Mouse (Mus musculus) CD8-positive naive resting alpha-beta T cell, adult 2 months (primary cell): ENCODE measurements around the gene Epm2a.

Source experiments
- DNase-seq, 2 experiments: peaks; one replicate each; pipeline ENCODE4 v3.0.0; 2022; ENCODE audit warnings: low read depth in 2 of 2, low spot score in 2 of 2

Epm2a gene

DNA sequence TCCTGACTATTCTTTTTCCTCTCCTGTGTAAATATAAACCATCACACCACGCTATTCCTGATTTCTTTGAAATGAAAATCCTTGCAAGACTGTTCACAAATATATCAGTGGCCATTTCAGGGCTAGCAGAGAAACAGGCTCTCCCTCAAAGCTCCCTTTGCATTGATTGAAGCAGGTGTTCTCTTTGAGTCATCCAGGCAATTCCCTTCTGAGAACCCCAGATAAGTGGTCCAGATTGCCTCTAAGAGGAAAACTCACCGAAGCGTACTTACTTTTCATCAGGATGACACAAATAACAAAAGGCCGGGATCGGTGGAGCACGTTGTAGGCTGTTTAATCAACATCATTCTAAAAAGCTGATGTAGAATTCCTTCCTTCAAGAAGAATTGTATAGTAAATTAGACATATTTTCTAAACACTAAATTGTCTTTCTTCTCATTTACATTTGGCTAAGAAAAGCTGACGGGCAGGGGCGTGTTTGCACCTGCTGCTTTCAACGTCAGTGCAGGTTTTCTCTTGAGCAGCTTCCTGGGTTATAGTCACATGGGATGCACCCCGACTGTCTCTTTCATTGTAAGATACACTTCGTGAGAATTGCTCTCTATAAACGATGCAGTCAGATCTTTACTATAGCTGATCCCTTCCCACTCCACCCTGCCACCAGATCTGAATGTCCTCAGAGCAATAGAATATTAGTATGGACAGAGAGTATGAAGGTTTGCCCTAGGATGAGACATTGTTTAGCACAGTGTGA is 86.0 kb downstream of the Epm2a start:
- no peak for DNase-seq

DNA sequence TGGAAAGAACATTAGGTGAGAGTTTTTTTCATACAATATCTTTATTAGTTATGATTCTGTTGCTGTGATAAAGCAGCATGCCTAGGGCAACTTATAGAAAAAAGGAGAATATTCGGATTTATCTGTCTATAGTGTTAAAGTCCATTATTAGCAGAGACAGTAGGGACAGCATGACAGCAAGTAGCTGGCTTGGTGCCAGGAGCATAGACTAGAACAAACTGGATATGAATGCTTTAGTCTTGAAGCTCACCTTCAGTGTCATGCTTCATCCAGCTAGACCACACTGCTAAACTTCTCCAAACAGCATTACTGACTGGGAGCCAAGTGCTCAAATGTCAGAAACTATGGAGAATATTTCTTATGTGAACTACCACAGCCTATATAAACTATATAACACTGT is 93.8 kb downstream of the Epm2a start:
- no peak for DNase-seq

DNA sequence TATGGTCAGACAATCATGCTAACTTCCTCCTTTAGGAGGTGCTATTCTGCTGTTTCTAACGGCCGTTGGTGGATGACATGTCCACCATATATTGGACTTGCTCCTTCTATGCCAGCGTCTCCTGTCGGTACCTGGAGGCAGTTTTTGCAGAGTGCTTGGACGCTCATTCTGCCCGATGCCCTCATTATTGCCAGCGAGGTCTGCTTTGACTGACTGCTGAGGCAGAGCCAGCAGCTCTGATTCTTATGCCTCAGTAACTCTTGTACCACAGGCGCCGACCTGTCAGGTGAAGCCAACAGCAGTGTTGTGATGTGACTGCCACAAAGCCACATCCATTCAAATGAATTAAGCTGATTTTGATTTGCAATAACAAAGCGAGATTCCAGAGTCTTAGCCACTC is 95.3 kb downstream of the Epm2a start:
- DNase-seq: no peak

- DNase-seq: no peak
Measured at GRCm38 (mm10) chr10:11439342-11439741, 96.1 kb downstream of the Epm2a start.

GRCm38 (mm10) chr10:11449556-11450305 is 106.5 kb downstream of the Epm2a start:
- DNase-seq: peak in 1 of 2 experiments; percentile 4

DNA sequence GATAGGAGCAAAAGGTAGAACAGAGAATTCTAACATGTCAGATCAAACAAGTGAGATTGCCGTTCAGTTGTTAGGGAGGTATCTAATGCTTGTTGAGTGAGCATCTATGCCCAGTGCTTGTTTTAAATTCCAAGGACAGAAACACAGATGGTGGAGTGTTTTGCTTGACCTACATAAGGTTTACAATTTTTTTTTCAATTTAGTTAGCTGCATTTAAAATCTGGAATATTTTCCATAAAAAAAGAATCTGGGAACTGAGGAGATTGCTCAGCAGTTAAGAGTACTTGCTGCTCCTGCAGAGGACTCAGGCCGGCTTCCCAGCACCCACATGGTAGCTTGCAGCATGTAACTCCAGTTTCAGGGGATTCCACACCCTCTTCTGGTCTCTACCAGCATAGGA is 109.3 kb downstream of the Epm2a start:
- DNase-seq: no peak

GRCm38 (mm10) chr10:11457445-11457844 is 114.2 kb downstream of the Epm2a start:
- DNase-seq: no peak

GRCm38 (mm10) chr10:11491956-11492355 is 148.8 kb downstream of the Epm2a start:
- peak; percentile 39 to 70 for DNase-seq
